Mouse (Mus musculus): ENCODE measurements around the gene Sez6l2. TPM values are rescaled to one million over a fixed set of nuclear protein-coding genes. Genes with fewer than 3 reads are reported as not detected.

Gene Sez6l2
- total RNA-seq, 2 experiments from 2014 or later = 0.46 to 3.4 TPM

DNA sequence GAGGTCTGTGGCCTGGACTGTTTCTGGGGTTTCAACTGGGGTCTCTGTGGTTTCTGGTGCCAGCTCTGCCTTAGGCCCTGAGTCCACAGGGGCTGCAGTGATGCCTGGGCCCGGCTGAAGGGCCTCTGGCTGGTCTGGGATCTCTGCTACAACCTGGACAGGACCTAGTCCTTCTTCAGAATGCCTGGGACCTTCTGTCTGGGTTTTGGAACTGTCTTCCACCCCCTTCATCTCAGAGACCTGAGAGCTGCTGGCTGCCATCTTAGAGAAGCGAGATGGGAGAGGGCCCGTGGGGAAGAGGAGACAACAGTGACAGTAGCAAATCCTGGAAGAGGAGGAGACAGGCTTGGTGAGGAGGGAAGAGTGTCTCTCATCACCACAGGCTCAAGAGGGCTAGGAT, 69.7 kb downstream of the Sez6l2 start:
- ATAC-seq (replicated peaks; ENCODE audit: poor library complexity, severe bottlenecking) = no peak

Other genes with a start within 250 kb of the Sez6l2 start
- 497 and 510 TPM in 2 replicates for gene Coro1a, start 242.8 kb upstream of the Sez6l2 start, total RNA-seq (2014; fragmentation: Nextera tagmentation)
- gene Coro1a, start 242.8 kb upstream of the Sez6l2 start, total RNA-seq (2017) = 409 and 441 TPM in 2 replicates
- 90.7 and 111 TPM in 2 replicates for gene Mapk3, start 191.0 kb upstream of the Sez6l2 start, total RNA-seq (2014; fragmentation: Nextera tagmentation)
- 52.5 and 53.0 TPM in 2 replicates for gene Mapk3, start 191.0 kb upstream of the Sez6l2 start, total RNA-seq (2017)
- gene Gdpd3, start 184.2 kb upstream of the Sez6l2 start, total RNA-seq (2014; fragmentation: Nextera tagmentation) = 13.0 and 27.7 TPM in 2 replicates
- 3.6 and 11.3 TPM in 2 replicates for gene Gdpd3, start 184.2 kb upstream of the Sez6l2 start, total RNA-seq (2017)
- 29.6 and 42.6 TPM in 2 replicates for gene Ypel3, start 173.6 kb upstream of the Sez6l2 start, total RNA-seq (2014; fragmentation: Nextera tagmentation)
- gene Ypel3, start 173.6 kb upstream of the Sez6l2 start, total RNA-seq (2017) = 16.2 and 17.4 TPM in 2 replicates
- gene Tbx6, start 169.1 kb upstream of the Sez6l2 start, total RNA-seq (2014; fragmentation: Nextera tagmentation) = 0.58 TPM in 1 of 2 replicates, not detected in the other
- gene Tbx6, start 169.1 kb upstream of the Sez6l2 start, total RNA-seq (2017) = not detected in 2 replicates
- gene Ppp4c, start 158.1 kb upstream of the Sez6l2 start, total RNA-seq (2014; fragmentation: Nextera tagmentation) = 160 and 219 TPM in 2 replicates
- gene Ppp4c, start 158.1 kb upstream of the Sez6l2 start, total RNA-seq (2017) = 131 and 137 TPM in 2 replicates
- gene Fam57b, start 152.9 kb upstream of the Sez6l2 start, total RNA-seq (2014; fragmentation: Nextera tagmentation) = not detected in 2 replicates
- gene Fam57b, start 152.9 kb upstream of the Sez6l2 start, total RNA-seq (2017) = not detected in 2 replicates
- gene 4930451I11Rik, start 118.9 kb upstream of the Sez6l2 start, total RNA-seq (2014; fragmentation: Nextera tagmentation) = not detected in 2 replicates
- not detected in 2 replicates for gene 4930451I11Rik, start 118.9 kb upstream of the Sez6l2 start, total RNA-seq (2017)
- gene Doc2a, start 103.1 kb upstream of the Sez6l2 start, total RNA-seq (2014; fragmentation: Nextera tagmentation) = not detected in 2 replicates
- gene Doc2a, start 103.1 kb upstream of the Sez6l2 start, total RNA-seq (2017) = 0.15 TPM in 1 of 2 replicates, not detected in the other
- 62.2 and 65.9 TPM in 2 replicates for gene Hirip3, start 88.6 kb upstream of the Sez6l2 start, total RNA-seq (2014; fragmentation: Nextera tagmentation)
- gene Hirip3, start 88.6 kb upstream of the Sez6l2 start, total RNA-seq (2017) = 168 and 171 TPM in 2 replicates
- gene Ino80e, start 88.2 kb upstream of the Sez6l2 start, total RNA-seq (2014; fragmentation: Nextera tagmentation) = 89.0 and 100 TPM in 2 replicates
- gene Ino80e, start 88.2 kb upstream of the Sez6l2 start, total RNA-seq (2017) = 23.4 and 35.3 TPM in 2 replicates
- 28.0 and 45.8 TPM in 2 replicates for gene Taok2, start 65.9 kb upstream of the Sez6l2 start, total RNA-seq (2014; fragmentation: Nextera tagmentation)
- gene Taok2, start 65.9 kb upstream of the Sez6l2 start, total RNA-seq (2017) = 29.9 and 35.6 TPM in 2 replicates
- gene Tmem219, start 27.6 kb upstream of the Sez6l2 start, total RNA-seq (2014; fragmentation: Nextera tagmentation) = 27.9 and 31.9 TPM in 2 replicates
- 20.0 and 26.5 TPM in 2 replicates for gene Tmem219, start 27.6 kb upstream of the Sez6l2 start, total RNA-seq (2017)
- gene Kctd13, start 21.7 kb upstream of the Sez6l2 start, total RNA-seq (2014; fragmentation: Nextera tagmentation) = 12.4 and 23.1 TPM in 2 replicates
- 9.7 and 10.3 TPM in 2 replicates for gene Kctd13, start 21.7 kb upstream of the Sez6l2 start, total RNA-seq (2017)
- gene Asphd1, start 981 bp upstream of the Sez6l2 start, total RNA-seq (2014; fragmentation: Nextera tagmentation) = not detected in 2 replicates
- gene Asphd1, start 981 bp upstream of the Sez6l2 start, total RNA-seq (2017) = not detected in 2 replicates
- gene Cdipt, start 25.4 kb downstream of the Sez6l2 start, total RNA-seq (2014; fragmentation: Nextera tagmentation) = 72.3 and 78.9 TPM in 2 replicates
- 38.2 and 63.1 TPM in 2 replicates for gene Cdipt, start 25.4 kb downstream of the Sez6l2 start, total RNA-seq (2017)
- gene Cdiptos, start 25.5 kb downstream of the Sez6l2 start, total RNA-seq (2014; fragmentation: Nextera tagmentation) = 1.1 and 2.7 TPM in 2 replicates
- 0.26 and 1.1 TPM in 2 replicates for gene Cdiptos, start 25.5 kb downstream of the Sez6l2 start, total RNA-seq (2017)
- 9.8 and 13.1 TPM in 2 replicates for gene Mvp, start 64.1 kb downstream of the Sez6l2 start, total RNA-seq (2014; fragmentation: Nextera tagmentation)
- gene Mvp, start 64.1 kb downstream of the Sez6l2 start, total RNA-seq (2017) = 17.7 and 22.1 TPM in 2 replicates
- gene Pagr1b, start 65.9 kb downstream of the Sez6l2 start, total RNA-seq (2014; fragmentation: Nextera tagmentation) = not detected in 2 replicates
- 10.5 TPM in 1 of 2 replicates, not detected in the other for gene Pagr1b, start 65.9 kb downstream of the Sez6l2 start, total RNA-seq (2017)
- gene Pagr1a, start 66.8 kb downstream of the Sez6l2 start, total RNA-seq (2014; fragmentation: Nextera tagmentation) = 17.5 and 50.8 TPM in 2 replicates
- 3.4 and 27.2 TPM in 2 replicates for gene Pagr1a, start 66.8 kb downstream of the Sez6l2 start, total RNA-seq (2017)
- gene Gm42742, start 70.5 kb downstream of the Sez6l2 start, total RNA-seq (2014; fragmentation: Nextera tagmentation) = 2.3 and 28.3 TPM in 2 replicates
- gene Gm42742, start 70.5 kb downstream of the Sez6l2 start, total RNA-seq (2017) = 32.7 and 35.4 TPM in 2 replicates
- gene Prrt2, start 70.6 kb downstream of the Sez6l2 start, total RNA-seq (2014; fragmentation: Nextera tagmentation) = 1.8 and 6.9 TPM in 2 replicates
- 0.43 and 1.6 TPM in 2 replicates for gene Prrt2, start 70.6 kb downstream of the Sez6l2 start, total RNA-seq (2017)
- 143 and 169 TPM in 2 replicates for gene Maz, start 76.5 kb downstream of the Sez6l2 start, total RNA-seq (2014; fragmentation: Nextera tagmentation)
- 52.5 and 77.5 TPM in 2 replicates for gene Maz, start 76.5 kb downstream of the Sez6l2 start, total RNA-seq (2017)
- gene Kif22, start 91.9 kb downstream of the Sez6l2 start, total RNA-seq (2014; fragmentation: Nextera tagmentation) = 26.2 and 29.2 TPM in 2 replicates
- gene Kif22, start 91.9 kb downstream of the Sez6l2 start, total RNA-seq (2017) = 65.0 and 67.4 TPM in 2 replicates
- not detected in 2 replicates for gene Zg16, start 136.8 kb downstream of the Sez6l2 start, total RNA-seq (2014; fragmentation: Nextera tagmentation)
- 1.6 and 2.5 TPM in 2 replicates for gene Zg16, start 136.8 kb downstream of the Sez6l2 start, total RNA-seq (2017)
- 19.3 and 22.1 TPM in 2 replicates for gene AI467606, start 140.8 kb downstream of the Sez6l2 start, total RNA-seq (2014; fragmentation: Nextera tagmentation)
- gene AI467606, start 140.8 kb downstream of the Sez6l2 start, total RNA-seq (2017) = 23.5 and 25.9 TPM in 2 replicates
- 2.7 and 3.1 TPM in 2 replicates for gene Qprt, start 171.7 kb downstream of the Sez6l2 start, total RNA-seq (2014; fragmentation: Nextera tagmentation)
- gene Qprt, start 171.7 kb downstream of the Sez6l2 start, total RNA-seq (2017) = 0.21 and 1.6 TPM in 2 replicates
- 123 and 159 TPM in 2 replicates for gene Spn, start 187.3 kb downstream of the Sez6l2 start, total RNA-seq (2014; fragmentation: Nextera tagmentation)
- 293 and 356 TPM in 2 replicates for gene Spn, start 187.3 kb downstream of the Sez6l2 start, total RNA-seq (2017)
- 21.1 and 44.7 TPM in 2 replicates for gene Cd2bp2, start 245.5 kb downstream of the Sez6l2 start, total RNA-seq (2014; fragmentation: Nextera tagmentation)
- 44.1 and 58.2 TPM in 2 replicates for gene Cd2bp2, start 245.5 kb downstream of the Sez6l2 start, total RNA-seq (2017)

All from granulocyte monocyte progenitor cell, adult 5-6 weeks (primary cell).